Mouse (Mus musculus) central nervous system, embryonic 11.5 days (tissue): Measurements from ENCODE around the gene Ncf1. TPM values are rescaled to one million over a fixed set of nuclear protein-coding genes. Genes with fewer than 3 reads are reported as not detected.

Experiments
- polyA plus RNA-seq: library from polyadenylated mRNA; depleted of rRNA; stranded (reverse); fragments of >200 nt; gene quantifications from 2 replicates; pipeline ENCODE4 v1.2.3, GENCODE M21; 2012; rRNA removed

The Ncf1 gene
- 3.6 and 5.9 TPM in 2 replicates for polyA plus RNA-seq

GRCm38 (mm10) chr5:134229391-134229790 is at the start of gene Ncf1:
Ncf1 (minus strand) TSS chr5:134229625.

DNA sequence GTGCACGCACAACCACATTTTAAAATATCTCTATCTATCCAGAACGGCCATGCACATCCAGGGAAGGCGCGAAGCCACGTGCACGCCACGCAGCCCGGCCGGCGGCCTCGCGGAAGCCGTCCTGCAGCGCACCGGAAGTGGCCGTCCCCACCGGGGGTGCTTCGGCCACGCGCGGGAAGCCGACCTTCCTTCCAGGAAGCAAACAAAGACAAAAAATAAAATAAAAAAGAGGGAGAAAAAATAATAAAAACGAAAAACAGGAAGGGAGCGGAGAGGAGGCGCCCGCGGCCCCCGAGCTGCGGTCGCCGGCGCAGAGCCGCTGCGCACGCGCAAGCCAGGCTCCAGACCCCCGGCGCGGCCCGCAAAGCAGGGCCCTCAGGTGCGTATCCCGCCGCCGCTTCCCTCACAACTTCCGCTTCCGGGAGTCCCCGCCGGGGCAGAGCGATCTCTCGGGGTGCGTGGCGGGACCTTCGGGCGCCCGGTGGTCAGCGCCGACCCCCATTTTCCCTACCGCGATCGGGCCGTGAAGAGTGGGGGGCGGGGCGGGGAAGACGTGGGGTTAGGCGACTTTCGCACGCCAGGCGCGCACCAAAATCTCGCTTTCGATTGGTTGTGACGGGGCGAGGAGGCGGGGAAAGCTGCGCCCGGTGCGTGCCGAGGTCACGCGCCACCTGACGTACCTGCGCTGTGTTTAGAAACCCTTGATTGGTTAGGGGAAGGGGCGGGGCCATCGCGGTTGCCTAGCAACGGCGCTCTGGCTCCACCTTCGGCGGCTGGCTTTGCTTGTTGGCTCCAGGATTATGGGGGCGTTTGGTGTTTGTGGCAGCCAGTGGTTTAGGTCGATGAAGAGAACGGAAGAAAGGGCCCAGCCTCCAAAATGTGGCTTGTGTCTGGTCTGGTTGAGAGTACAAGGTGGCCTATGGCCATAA is 45.3 kb downstream of the Ncf1 start, which contains the start of gene Gtf2ird2:
Gene Gtf2ird2 (plus strand): TSS at position 140 of the 929 bp plus-strand sequence.

DNA sequence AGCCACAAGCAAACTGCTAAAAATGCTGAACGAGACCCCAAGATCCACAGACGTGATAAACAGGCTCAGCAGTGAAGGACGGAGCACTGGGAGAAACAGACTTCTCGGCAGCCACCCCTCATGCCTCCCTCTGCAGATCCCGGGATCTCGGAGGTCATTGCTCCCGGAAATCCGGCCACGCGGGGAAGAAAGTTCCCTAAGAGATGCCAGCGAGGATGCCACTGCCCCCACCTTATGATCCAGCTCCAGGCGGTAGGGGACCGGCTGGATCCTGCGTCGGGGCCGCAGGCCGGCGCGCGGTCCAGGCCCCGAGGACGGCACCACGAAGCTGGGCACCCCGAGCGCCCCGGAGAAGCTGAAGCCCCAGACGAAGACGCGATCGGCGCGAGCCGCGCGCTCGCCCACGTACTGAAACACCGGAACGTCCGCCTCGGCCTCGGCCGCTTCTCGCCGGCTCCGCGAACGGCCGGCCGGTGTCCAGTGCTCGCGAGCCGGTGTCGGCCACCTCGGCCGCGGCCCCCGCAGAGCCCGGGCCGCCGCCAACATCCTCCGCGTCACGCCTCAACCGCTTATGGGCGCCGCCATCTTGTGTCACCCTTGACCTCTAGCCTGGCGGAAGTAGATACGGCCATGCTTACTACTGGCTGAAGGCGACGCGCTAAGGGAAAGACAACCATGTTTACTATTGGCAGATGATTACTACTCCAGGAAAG is 53.1 kb downstream of the Ncf1 start, which contains the start of gene Rcc1l:
Gene Rcc1l (minus strand): TSS at position 606 of the 713 bp plus-strand sequence.

Other genes with a start within 250 kb of the Ncf1 start
- 9.8 and 10.6 TPM in 2 replicates for gene Castor2, start 129.9 kb downstream of the Ncf1 start, polyA plus RNA-seq
- 23.8 and 26.1 TPM in 2 replicates for gene Rcc1l, start 52.9 kb downstream of the Ncf1 start, polyA plus RNA-seq
- 13.9 and 14.8 TPM in 2 replicates for gene Gtf2ird2, start 45.6 kb downstream of the Ncf1 start, polyA plus RNA-seq
- gene Gtf2i, start 85.1 kb upstream of the Ncf1 start, polyA plus RNA-seq = 203 and 272 TPM in 2 replicates
- 84.3 and 85.2 TPM in 2 replicates for gene Gtf2ird1, start 227.1 kb upstream of the Ncf1 start, polyA plus RNA-seq